Mouse (Mus musculus) stomach, embryonic 15.5 days (tissue): ENCODE measurements around the gene Bend4. TPM values are rescaled to one million over a fixed set of nuclear protein-coding genes. Genes with fewer than 3 reads are reported as not detected.

Experiments used
- ATAC-seq: fragments of 200-750 bp; cut with Nextera tagmentation; 2 replicates; pipeline ENCODE4 v1.8.0; 2017; ENCODE audit warnings: low read depth, moderate number of reproducible peaks, moderate TSS enrichment; ENCODE audit not compliant: insufficient read depth, low FRiP score
- H3K27ac ChIP-seq: fragments of 300-500 bp; sonication (generic); 2 replicates; pipeline ENCODE4 v1.5.1; 2015; ENCODE audit warnings: mild to moderate bottlenecking, inconsistent platforms
- H3K27me3 ChIP-seq: fragments of 300-500 bp; sonication (generic); replicated peaks from 2 replicates; pipeline ENCODE4 v1.6.1; 2015; ENCODE audit warnings: inconsistent platforms
- H3K36me3 ChIP-seq: fragments of 300-500 bp; sonication (generic); 2 replicates; pipeline ENCODE4 v1.6.1; 2015; ENCODE audit warnings: inconsistent platforms
- H3K4me1 ChIP-seq: fragments of 300-500 bp; sonication (generic); 2 replicates; pipeline ENCODE4 v1.6.1; 2015; ENCODE audit warnings: inconsistent platforms
- H3K4me2 ChIP-seq: fragments of 300-500 bp; sonication (generic); 2 replicates; pipeline ENCODE4 v1.6.1; 2015; ENCODE audit warnings: mild to moderate bottlenecking, inconsistent platforms
- H3K4me3 ChIP-seq: fragments of 300-500 bp; sonication (generic); replicated peaks from 2 replicates; pipeline ENCODE4 v1.5.1; 2015; ENCODE audit warnings: inconsistent platforms
- H3K9ac ChIP-seq: fragments of 300-500 bp; sonication (generic); 2 replicates; pipeline ENCODE4 v1.6.1; 2015; ENCODE audit warnings: inconsistent platforms
- H3K9me3 ChIP-seq: fragments of 300-500 bp; sonication (generic); 2 replicates; pipeline ENCODE4 v1.6.1; 2016; ENCODE audit warnings: inconsistent platforms
- WGBS: fragments of 180-500 bp; shearing (Covaris S2); methylation state at CpG from one replicate; pipeline ENCODE4 v1.1.7; 2015; 5-methylcytosine and 5-hydroxymethylcytosine counted together
- polyA plus RNA-seq: library from polyadenylated mRNA; unstranded; fragments of >200 nt; fragmentation: Nextera tagmentation; extraction: Ambion mirVana; gene quantifications from 2 replicates; pipeline ENCODE4 v1.2.1, GENCODE M21; 2015

Gene Bend4
- 2.8 and 3.0 TPM in 2 replicates for polyA plus RNA-seq

DNA sequence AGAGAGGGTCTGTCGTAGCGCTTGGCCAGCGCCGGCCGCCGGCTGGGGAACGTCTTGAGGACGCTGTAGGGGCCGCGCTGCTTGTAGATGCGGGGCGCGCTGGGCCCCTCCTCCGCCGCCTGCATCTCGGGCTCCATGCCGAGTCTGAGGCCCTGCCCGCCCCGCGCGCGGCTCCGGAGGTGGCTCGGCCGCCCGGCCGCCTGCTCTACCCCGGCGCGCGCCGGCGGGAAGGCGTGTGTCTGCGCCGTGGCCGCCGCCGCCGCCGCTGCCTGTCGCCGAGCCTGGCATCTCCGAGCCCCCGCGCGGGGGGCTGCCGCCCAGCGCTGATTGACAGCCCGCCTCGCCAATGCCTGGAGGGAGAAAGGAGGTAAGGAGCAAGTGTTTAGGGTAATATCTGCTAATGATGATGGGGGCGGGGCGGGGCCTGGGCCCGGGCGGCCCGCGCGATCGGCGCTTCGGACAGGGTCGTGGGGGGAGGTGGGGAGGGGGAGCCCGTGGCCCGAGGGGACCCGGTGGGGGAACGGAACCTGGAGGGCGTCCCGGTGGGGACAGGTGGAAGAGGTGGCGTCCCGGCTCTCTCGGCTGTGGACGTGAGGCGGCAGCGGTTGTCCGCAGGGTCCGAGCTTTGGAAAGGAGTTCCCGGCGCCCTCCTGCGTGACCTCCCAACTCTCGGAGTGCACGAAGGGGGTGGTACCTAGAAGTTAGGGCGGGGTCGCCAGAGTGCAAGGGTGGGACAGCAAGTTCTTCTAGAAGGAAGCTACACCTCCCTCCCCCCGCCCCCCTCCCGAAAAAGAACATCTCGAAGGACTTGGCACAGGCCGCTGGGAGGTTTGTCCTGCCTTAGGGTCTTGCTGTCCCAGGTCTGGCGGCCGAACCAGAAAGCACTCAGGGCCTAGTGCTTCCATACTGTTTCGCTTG lies at the start of gene Bend4:
Gene Bend4, minus strand, starts transcription at position 868 of the 918 bp plus-strand sequence.
- no peaks in the 10 kb centered on the region for H3K9me3 ChIP-seq
- H3K4me3 ChIP-seq: peak within 1 kb of the TSS; percentile 72
- H3K27ac ChIP-seq: no peak within 1 kb of the TSS
- whole genome bisulfite sequencing: 2% methylated on average over 69 of the region's 90 CpGs
- H3K4me1 ChIP-seq: peaks cover 10% of the 10 kb centered on the region; the same call in 1 of the 2 replicates
- peaks cover 15% of the 10 kb centered on the region for H3K27me3 ChIP-seq
- peak within 1 kb of the TSS; percentile 91 for H3K4me2 ChIP-seq
- H3K9ac ChIP-seq: peak within 1 kb of the TSS; percentile 22; the same call in 1 of the 2 replicates
- ATAC-seq: peak; percentile 67
- H3K36me3 ChIP-seq: no peaks in the 10 kb centered on the region

DNA sequence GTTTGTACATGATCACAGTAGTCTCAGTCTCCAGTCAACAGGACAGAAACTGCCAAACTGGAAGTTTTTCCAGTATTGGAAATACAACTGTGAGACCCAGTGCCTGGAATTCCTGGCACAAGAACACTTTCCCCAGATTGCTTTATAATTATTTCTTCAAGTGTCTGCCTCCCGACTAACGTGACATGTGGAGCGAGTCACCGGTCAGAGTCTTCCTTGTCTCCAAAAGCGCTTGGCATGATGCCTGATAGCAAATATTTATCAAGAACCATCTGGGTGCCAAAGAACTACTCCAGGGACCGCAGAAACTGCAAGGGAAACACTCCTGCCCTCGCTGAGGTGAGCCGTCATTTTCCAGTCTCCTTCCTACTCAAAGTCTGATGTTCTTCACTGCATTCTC lies 45.6 kb upstream of the Bend4 start:
- 32% methylated on average over 8 of the region's 8 CpGs for WGBS
- Histone ChIP-seq H3K4me3 (no peak overlapping the region), H3K27me3 (no peaks in the 10 kb centered on the region), H3K27ac (no peak overlapping the region), H3K36me3 (no peaks in the 10 kb centered on the region), H3K4me1 (peaks cover 2% of the 10 kb centered on the region; the same call in 1 of the 2 replicates), H3K4me2 (no peak overlapping the region), H3K9ac (no peak overlapping the region), H3K9me3 (no peaks in the 10 kb centered on the region)
- no peak for ATAC-seq

DNA sequence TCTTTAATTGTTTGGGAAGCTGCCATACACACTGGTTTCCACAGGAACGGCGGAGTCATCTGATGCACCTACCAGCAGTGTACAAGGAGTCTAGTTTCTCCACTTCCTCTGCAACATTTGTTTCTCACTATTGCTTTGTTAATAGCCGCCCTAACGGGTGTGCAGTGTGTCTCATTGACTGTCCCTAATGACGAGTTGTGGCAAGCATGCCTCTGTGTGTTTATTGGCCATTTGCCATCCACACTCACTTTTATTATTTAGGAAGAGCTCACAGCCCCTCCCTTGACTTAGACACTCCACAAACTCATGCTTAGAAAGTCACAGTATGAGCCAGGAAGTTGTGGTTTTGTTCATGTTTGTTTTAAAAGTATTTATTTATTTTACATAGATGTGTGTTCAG lies 45.0 kb upstream of the Bend4 start:
- WGBS: 47% methylated on average over 5 of the region's 5 CpGs
- H3K9ac ChIP-seq: no peak overlapping the region
- peaks cover 2% of the 10 kb centered on the region; the same call in 1 of the 2 replicates for H3K4me1 ChIP-seq
- H3K4me2 ChIP-seq: no peak overlapping the region
- no peak for ATAC-seq
- no peaks in the 10 kb centered on the region for H3K9me3 ChIP-seq
- H3K27ac ChIP-seq: no peak overlapping the region
- no peaks in the 10 kb centered on the region for H3K36me3 ChIP-seq
- no peak overlapping the region for H3K4me3 ChIP-seq
- H3K27me3 ChIP-seq: no peaks in the 10 kb centered on the region

DNA sequence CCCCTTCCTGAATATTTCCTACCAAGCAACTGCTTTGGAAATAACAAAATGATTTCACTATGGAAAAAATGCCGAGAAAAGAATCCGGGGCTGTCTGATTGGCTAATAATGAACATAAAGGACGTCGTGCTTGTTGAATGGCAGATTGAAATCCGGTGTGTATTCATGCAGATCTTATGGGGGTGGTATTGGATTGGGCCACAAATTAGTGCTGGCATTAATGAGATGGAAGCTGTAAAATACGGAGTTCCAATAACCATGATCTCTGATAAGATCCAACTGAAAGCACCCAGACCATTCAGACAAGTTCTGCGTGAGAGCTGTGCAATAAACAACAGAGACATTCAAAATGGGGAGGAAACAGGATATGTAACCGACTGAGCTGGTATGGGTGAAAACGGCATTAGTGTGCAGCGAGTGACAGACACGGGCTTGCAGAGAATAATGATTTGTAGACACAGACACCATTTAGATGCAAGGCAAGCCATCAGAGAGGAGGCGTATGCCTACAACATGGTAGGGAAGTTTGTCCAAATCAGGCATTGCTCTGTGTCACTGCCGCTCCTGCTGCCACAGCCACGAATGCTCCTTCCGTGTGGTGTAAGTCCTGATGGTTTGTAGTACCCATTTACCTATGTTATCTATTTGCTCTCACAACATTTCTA lies 38.9 kb upstream of the Bend4 start:
- no peaks in the 10 kb centered on the region for H3K4me1 ChIP-seq
- H3K27ac ChIP-seq: no peak overlapping the region
- no peak overlapping the region for H3K4me2 ChIP-seq
- H3K27me3 ChIP-seq: no peaks in the 10 kb centered on the region
- H3K9ac ChIP-seq: no peak overlapping the region
- 78% methylated on average over 15 of the region's 15 CpGs for WGBS
- H3K9me3 ChIP-seq: no peaks in the 10 kb centered on the region
- no peaks in the 10 kb centered on the region for H3K36me3 ChIP-seq
- H3K4me3 ChIP-seq: no peak overlapping the region
- no peak for ATAC-seq

DNA sequence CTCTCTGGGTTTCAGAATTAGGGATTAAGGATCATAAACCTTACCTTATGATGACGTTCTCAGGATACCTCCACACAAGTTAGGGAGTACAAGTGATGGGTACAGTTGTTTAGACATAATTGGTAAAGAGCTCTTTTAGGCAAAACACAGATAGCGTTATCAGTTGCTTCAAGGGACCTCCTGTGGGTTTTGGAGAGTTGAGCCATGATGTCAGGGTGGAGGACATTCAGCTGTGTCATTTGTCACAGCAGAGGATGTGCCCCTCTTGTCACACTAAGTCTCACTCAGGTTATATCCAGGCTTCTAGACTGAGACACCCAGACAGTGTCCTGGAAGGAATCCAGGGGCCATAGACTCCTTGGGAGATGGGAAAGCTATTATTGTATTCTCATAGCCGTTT lies 36.8 kb upstream of the Bend4 start:
- Histone ChIP-seq H3K4me2 (no peak overlapping the region), H3K9me3 (no peaks in the 10 kb centered on the region), H3K27ac (no peak overlapping the region), H3K36me3 (no peaks in the 10 kb centered on the region), H3K27me3 (no peaks in the 10 kb centered on the region), H3K4me3 (no peak overlapping the region), H3K9ac (no peak overlapping the region), H3K4me1 (no peaks in the 10 kb centered on the region)
- ATAC-seq: no peak
- 59% methylated on average over 3 of the region's 3 CpGs for WGBS

DNA sequence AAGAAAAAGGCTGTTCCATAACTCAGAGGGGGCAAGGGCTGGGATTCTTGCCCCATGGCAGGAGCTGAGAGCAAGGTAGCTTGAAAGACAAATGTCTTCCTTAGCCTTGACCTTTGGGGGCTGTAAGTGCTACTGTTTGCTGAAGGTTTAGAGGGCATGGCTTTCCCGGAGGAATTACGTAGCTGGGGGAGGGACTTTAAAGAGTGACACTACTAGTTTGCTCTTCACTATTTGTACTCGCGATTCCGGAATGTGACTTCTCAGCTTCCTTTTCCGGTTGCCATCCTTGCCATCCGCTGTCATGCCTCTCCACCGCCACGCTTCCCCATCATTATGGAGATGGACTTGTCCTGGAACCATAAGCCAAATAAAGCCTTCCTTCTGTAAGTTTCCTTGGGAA lies 35.5 kb upstream of the Bend4 start:
- Histone ChIP-seq H3K27ac (no peak overlapping the region), H3K4me2 (no peak overlapping the region), H3K36me3 (no peaks in the 10 kb centered on the region), H3K9ac (no peak overlapping the region), H3K4me1 (no peaks in the 10 kb centered on the region), H3K9me3 (no peaks in the 10 kb centered on the region), H3K4me3 (no peak overlapping the region), H3K27me3 (no peaks in the 10 kb centered on the region)
- no peak for ATAC-seq
- 80% methylated on average over 9 of the region's 9 CpGs for WGBS

DNA sequence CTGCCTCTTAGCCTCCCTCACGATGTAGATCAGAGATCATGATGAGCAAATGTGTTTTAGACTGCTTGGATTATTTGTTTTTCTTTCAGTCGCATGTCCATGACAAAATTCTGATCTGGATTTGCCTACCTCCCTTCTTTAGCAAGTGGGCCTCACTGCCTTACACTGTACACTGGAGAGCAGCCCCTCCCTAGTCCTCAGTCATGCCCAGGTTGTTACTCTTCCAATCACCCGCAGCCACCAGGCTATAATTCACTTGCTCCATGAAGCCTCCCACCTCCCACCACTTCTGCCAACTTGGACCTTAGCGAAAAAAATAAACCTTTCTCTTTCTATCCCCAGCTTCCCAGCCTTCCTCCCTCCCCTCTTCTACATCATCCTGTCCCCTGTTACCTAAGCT lies 34.2 kb upstream of the Bend4 start:
- no peak for ATAC-seq

DNA sequence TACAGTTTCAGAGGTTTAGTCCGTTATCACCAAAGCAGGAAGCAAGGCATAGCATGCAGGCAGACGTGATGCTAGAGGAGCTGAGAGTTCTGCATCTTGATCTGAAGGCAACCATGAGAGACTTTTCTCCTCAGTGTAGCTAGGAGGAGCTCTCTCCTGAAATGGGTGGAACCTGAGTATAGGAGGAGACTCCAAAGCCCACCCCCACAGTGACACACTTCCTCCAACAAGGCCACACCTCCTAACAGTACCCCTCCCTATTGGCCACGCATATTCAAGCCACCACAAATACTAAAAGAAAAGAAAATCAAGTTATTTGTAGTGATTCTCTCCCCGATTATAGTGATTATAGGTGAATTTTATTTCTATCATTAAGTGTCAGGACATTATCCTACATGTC lies 28.7 kb upstream of the Bend4 start:
- ATAC-seq: no peak
- Histone ChIP-seq H3K4me3 (no peak overlapping the region), H3K36me3 (no peaks in the 10 kb centered on the region), H3K4me1 (no peaks in the 10 kb centered on the region), H3K27me3 (no peaks in the 10 kb centered on the region), H3K9ac (no peak overlapping the region), H3K9me3 (no peaks in the 10 kb centered on the region), H3K4me2 (no peak overlapping the region), H3K27ac (no peak overlapping the region)
- WGBS: 86% methylated on average over 4 of the region's 4 CpGs

More for the DNA sequence above, 34.2 kb upstream of the Bend4 start:
- WGBS: 65% methylated on average over 4 of the region's 4 CpGs
- Histone ChIP-seq H3K4me2 (no peak overlapping the region), H3K9me3 (no peaks in the 10 kb centered on the region), H3K4me1 (no peaks in the 10 kb centered on the region), H3K9ac (no peak overlapping the region), H3K27ac (no peak overlapping the region), H3K36me3 (no peaks in the 10 kb centered on the region), H3K4me3 (no peak overlapping the region), H3K27me3 (no peaks in the 10 kb centered on the region)

DNA sequence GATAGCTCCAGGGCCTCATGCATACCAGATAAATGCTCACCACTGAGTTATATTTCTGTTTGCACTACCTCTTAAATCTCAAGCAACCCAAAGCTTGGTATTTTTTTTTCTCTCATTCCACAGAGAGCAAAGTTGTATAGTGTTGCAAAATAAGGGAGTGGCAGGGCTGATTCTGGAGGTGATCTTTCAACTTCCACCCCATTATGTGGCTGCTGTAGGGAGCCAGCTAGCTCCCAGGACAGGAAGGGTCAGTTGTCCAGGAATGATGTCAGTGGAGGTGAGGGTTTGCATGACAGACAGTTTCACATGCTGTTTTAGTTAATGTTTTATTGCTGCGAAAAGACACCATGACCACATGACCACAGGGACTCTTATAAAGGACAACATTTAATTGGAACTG lies 26.2 kb upstream of the Bend4 start:
- Histone ChIP-seq H3K4me1 (no peaks in the 10 kb centered on the region), H3K9me3 (no peaks in the 10 kb centered on the region), H3K27ac (no peak overlapping the region), H3K36me3 (no peaks in the 10 kb centered on the region), H3K9ac (no peak overlapping the region), H3K4me2 (no peak overlapping the region), H3K27me3 (no peaks in the 10 kb centered on the region), H3K4me3 (no peak overlapping the region)
- WGBS: 93% methylated on average over 1 of the region's 1 CpGs
- no peak for ATAC-seq

DNA sequence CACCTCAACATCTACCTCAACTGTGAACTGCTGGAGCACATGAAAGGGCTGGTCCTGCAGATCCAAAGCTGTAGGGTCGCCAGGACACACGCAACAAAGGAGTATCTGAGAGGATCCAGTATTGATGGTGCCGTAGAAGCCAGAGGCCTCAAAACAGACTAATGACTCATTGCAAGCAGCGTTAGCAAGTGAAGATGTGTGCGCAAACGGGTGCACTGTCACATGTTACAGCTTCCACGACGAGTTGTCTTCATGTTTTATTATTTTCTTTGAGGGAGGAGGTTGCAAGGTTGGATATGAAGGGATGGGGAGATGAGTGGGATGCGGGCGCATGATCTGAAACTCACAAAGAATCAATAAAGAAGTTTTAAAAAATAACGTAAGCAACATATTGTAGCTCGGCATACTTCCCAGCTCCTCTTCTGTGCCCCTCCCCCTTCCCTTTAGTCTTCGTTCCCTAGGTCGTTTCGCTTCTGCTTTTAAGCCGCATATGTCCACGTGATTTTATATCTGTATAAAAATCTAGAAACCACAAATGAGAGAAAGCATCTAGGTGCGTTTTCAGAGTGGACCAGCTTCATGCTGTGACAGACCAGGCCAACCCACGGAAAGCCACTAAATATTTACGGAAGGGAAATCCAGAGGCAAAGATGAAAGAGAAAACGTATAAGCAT lies 22.0 kb upstream of the Bend4 start:
- Histone ChIP-seq H3K27ac (no peak overlapping the region), H3K4me1 (peaks cover 2% of the 10 kb centered on the region; the same call in 1 of the 2 replicates), H3K27me3 (no peaks in the 10 kb centered on the region), H3K9ac (no peak overlapping the region), H3K4me3 (no peak overlapping the region), H3K36me3 (no peaks in the 10 kb centered on the region), H3K9me3 (no peaks in the 10 kb centered on the region), H3K4me2 (no peak overlapping the region)
- no peak for ATAC-seq
- 74% methylated on average over 21 of the region's 21 CpGs for WGBS

DNA sequence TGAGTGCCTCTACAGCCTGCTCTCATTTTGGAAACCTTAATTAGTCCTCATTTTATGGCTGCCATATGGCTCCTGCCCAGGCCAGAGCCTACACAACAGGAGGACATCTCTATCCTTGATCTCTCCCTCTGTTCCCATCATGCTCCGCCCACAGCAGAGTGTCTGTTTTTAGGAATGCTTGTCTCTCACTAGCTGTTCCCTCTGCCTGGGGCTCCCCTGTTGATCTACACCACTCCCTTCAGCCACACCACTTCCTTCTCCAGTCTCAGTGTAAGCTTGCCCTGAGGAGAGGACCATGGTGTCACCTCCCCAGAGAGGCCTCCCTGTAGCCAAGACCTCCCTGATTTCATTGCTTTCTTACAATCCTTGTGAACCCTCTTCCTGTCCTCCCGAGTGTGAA lies 18.4 kb upstream of the Bend4 start:
- Histone ChIP-seq H3K4me3 (no peak overlapping the region), H3K9me3 (no peaks in the 10 kb centered on the region), H3K27me3 (no peaks in the 10 kb centered on the region), H3K9ac (no peak overlapping the region), H3K27ac (no peak overlapping the region), H3K4me2 (no peak overlapping the region), H3K4me1 (peaks cover 2% of the 10 kb centered on the region; the same call in 1 of the 2 replicates), H3K36me3 (no peaks in the 10 kb centered on the region)
- WGBS: 33% methylated on average over 2 of the region's 2 CpGs
- no peak for ATAC-seq
